ENCODE assay signal across 12 mouse cellular contexts in genomic region chr2:160407720-160408119, GRCm38 (mm10). TPM values are rescaled to one million over a fixed set of nuclear protein-coding genes. Genes with fewer than 3 reads are reported as not detected.
DNase-seq lines count a peak whose midpoint lies in the region; ATAC-seq and TF ChIP-seq lines count a peak whose summit lies in the region.
"Had no signal": no experiment of that assay in that cellular context is flagged by ENCODE, and none has a peak within 500 bp of the region (broad histone marks: within the 10 kb centered on the region; RNA-seq: fewer than 3 reads in every experiment).

No protein-coding gene starts in this region.

- H3K4me3 ChIP-seq in left cerebral cortex, adult 2 months, result no peak overlapping the region
- no peak overlapping the region for H3K4me3 ChIP-seq in cortical plate, adult 2 months (ENCODE audit: insufficient read depth, low read length)
- H3K4me3 ChIP-seq in stomach, postnatal 0 days (ENCODE audit: low read depth, low read length), result no peak overlapping the region
- H3K4me3 ChIP-seq: embryonic facial prominence, embryonic 15.5 days; hindbrain, embryonic 12.5 days had no signal

- no peak for TF ChIP-seq POLR2A in cortical plate, adult 2 months (IDR thresholded peaks at IDR 0.05; ENCODE audit: extremely low read depth, insufficient read depth, low read length)

- 72% methylated on average over 3 of the region's 3 CpGs for WGBS in stomach, postnatal 0 days

- H3K9ac ChIP-seq in stomach, postnatal 0 days (ENCODE audit: low read length), result no peak overlapping the region
- H3K9ac ChIP-seq: embryonic facial prominence, embryonic 15.5 days; hindbrain, embryonic 12.5 days had no signal

- no peak for DNase-seq in left cerebral cortex, adult 2 months (ENCODE audit: extremely low spot score in 1 of 2, low spot score in 2 of 2)
- no peak for DNase-seq in left cerebral cortex, postnatal 14 days (ENCODE audit: low spot score in 2 of 2)
- DNase-seq in thymus, postnatal 0 days (ENCODE audit: low spot score), result peak; percentile 28
- no peak for DNase-seq in thymus, postnatal 36 days
- no peak for DNase-seq in stomach, postnatal 0 days (ENCODE audit: low spot score)
- DNase-seq in frontal cortex, postnatal 36 days (ENCODE audit: low spot score in 2 of 2), result no peak
- DNase-seq: cerebellum, postnatal 10 days; midbrain, embryonic 14.5 days had no signal

- ATAC-seq in stomach, postnatal 0 days (ENCODE audit: low FRiP score, low TSS enrichment), result no peak

- peak; percentile 43 for TF ChIP-seq CTCF in left cerebral cortex, adult 2 months (IDR thresholded peaks at IDR 0.05)
- peak; percentile 35; the same call in 1 of the 2 replicates for TF ChIP-seq CTCF in cortical plate, adult 2 months (IDR thresholded peaks at IDR 0.05; ENCODE audit: extremely low read depth, insufficient read depth, low read length)
- peak; percentile 53 for TF ChIP-seq CTCF in stomach, postnatal 0 days (IDR thresholded peaks at IDR 0.05; ENCODE audit: low read depth)

- no peak overlapping the region for H3K27ac ChIP-seq in left cerebral cortex, adult 2 months
- no peak overlapping the region for H3K27ac ChIP-seq in cortical plate, adult 2 months (ENCODE audit: insufficient read depth, low read length)
- H3K27ac ChIP-seq in stomach, postnatal 0 days (replicated peaks), result no peak overlapping the region
- H3K27ac ChIP-seq: embryonic facial prominence, embryonic 15.5 days; hindbrain, embryonic 12.5 days had no signal

- no peaks in the 10 kb centered on the region for H3K36me3 ChIP-seq in stomach, postnatal 0 days (ENCODE audit: control insufficient read depth, insufficient read depth, low read length)
- H3K36me3 ChIP-seq: embryonic facial prominence, embryonic 15.5 days; hindbrain, embryonic 12.5 days had no signal

- H3K4me1 ChIP-seq in cortical plate, adult 2 months (ENCODE audit: control insufficient read depth, insufficient read depth, low read length), result no peaks in the 10 kb centered on the region
- H3K4me1 ChIP-seq in stomach, postnatal 0 days (replicated peaks; ENCODE audit: control insufficient read depth, insufficient read depth), result no peaks in the 10 kb centered on the region
- H3K4me1 ChIP-seq: embryonic facial prominence, embryonic 15.5 days had no signal

- H3K9me3 ChIP-seq in stomach, postnatal 0 days (ENCODE audit: control insufficient read depth, low read length), result no peaks in the 10 kb centered on the region
- H3K9me3 ChIP-seq: embryonic facial prominence, embryonic 15.5 days; hindbrain, embryonic 12.5 days had no signal

- no peak for TF ChIP-seq EP300 in stomach, postnatal 0 days (optimal IDR thresholded peaks at IDR 0.05)

- no peaks in the 10 kb centered on the region for H3K27me3 ChIP-seq in stomach, postnatal 0 days (ENCODE audit: control insufficient read depth, insufficient read depth, low read length)

- intact Hi-C loops in left cerebral cortex, adult 2 months (cut with DNase I), result no loop called here
- intact Hi-C loops in left cerebral cortex, postnatal 14 days (cut with DNase I), result no loop called here

- no peak overlapping the region for H3K4me2 ChIP-seq in stomach, postnatal 0 days (replicated peaks; ENCODE audit: low read depth)
- H3K4me2 ChIP-seq: embryonic facial prominence, embryonic 15.5 days; heart, embryonic 11.5 days; hindbrain, embryonic 12.5 days had no signal

RNA-seq across cellular contexts. Expression of gene Mafb, which starts 40.9 kb away (rescaled TPM):
- 10 to 100 TPM; 20.3 to 20.6 TPM for total RNA-seq in left cerebral cortex, adult 2 months (2021)
- 10 to 100 TPM; 19.3 to 20.2 TPM for total RNA-seq in left cerebral cortex, postnatal 14 days (2021)
- polyA plus RNA-seq in thymus, postnatal 0 days (2015; fragmentation: Nextera tagmentation; extraction: Ambion mirVana), result 8.5 and 10.7 TPM in 2 replicates
- 11.2 and 11.6 TPM in 2 replicates for polyA plus RNA-seq in cortical plate, adult 2 months (2012; rRNA removed)
- polyA plus RNA-seq in stomach, postnatal 0 days (2015; fragmentation: Nextera tagmentation; extraction: Ambion mirVana), result 4.3 and 4.9 TPM in 2 replicates
